Mouse (Mus musculus): Measurements from ENCODE around the gene Gna15.

DNA sequence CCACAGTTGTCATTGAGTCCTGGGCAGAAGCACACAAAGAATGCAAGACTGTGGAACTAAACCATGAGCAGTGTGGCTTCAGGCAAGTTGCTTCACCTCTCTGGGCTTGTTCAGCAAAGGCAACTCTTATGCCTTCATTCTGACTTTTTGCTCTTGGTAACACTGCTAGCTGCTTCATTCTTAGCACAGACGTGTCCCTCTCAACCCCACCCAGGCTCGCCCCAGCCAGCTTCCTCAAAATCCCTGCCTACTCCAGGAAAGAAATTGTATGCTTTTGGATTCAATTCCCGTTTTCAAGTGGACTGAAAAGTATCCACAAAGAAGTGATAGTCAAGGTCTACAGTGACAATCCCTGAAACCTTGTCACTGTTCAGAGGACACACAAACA, 4.1 kb downstream of the Gna15 start:
- TF ChIP-seq EP300 (IDR thresholded peaks at IDR 0.05; ENCODE audit: insufficient read depth, low read depth, low read length) (no peak), CTCF (IDR thresholded peaks at IDR 0.05) (no peak), POLR2A (IDR thresholded peaks at IDR 0.05; ENCODE audit: insufficient read depth, low read depth, low read length) (no peak)

All from heart, adult 2 months (tissue).